Mouse (Mus musculus): ENCODE results near the gene Tctn1.

DNA sequence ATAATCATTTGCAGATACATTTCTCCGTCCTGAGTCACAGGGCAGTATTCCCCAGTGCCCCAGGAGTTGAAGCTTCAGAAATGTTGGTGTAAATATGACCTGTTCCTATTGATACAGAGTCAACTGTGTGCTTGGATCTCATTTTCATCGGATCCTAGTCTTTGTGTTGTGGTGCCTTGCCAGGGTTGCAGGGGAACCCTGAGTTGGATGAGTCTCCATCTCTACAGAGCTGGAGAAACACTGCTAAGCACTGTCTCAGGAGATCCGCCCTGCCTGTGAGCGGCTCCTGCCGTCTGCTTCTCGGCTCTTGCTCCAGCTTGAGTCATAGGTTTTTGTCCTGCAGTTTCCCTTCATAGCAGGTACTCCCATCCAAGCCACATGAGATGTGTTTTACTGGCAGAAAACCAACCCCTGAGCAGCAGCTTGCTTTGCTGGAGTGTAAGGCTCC, 35.8 kb upstream of the Tctn1 start:
- TF ChIP-seq CTCF (IDR thresholded peaks at IDR 0.05; ENCODE audit: borderline replicate concordance, extremely low read depth, insufficient read depth, insufficient read length) (no peak), POLR2A (IDR thresholded peaks at IDR 0.05; ENCODE audit: borderline replicate concordance, extremely low read depth, insufficient read depth, insufficient read length, poor library complexity, severe bottlenecking) (no peak)
